Mouse (Mus musculus) hindbrain, embryonic 13.5 days (tissue): ENCODE results near the gene 1700020L24Rik. TPM values are rescaled to one million over a fixed set of nuclear protein-coding genes. Genes with fewer than 3 reads are reported as not detected.
A peak's percentile ranks its signal among the peaks of the same experiment; 100 is the strongest.

ENCODE experiments used
- ATAC-seq: fragments of 200-750 bp; cut with Nextera tagmentation; 2 replicates; pipeline ENCODE4 v1.8.0; 2017; ENCODE audit warnings: moderate TSS enrichment; ENCODE audit not compliant: low FRiP score
- H3K27ac ChIP-seq: fragments of 300-500 bp; sonication (generic); 2 replicates; pipeline ENCODE4 v1.5.1; 2015; ENCODE audit warnings: inconsistent platforms, mild to moderate bottlenecking, moderate library complexity
- H3K27me3 ChIP-seq: fragments of 300-500 bp; sonication (generic); 2 replicates; pipeline ENCODE4 v1.6.1; 2015; ENCODE audit warnings: mild to moderate bottlenecking, inconsistent platforms
- H3K36me3 ChIP-seq: fragments of 300-500 bp; sonication (generic); 2 replicates; pipeline ENCODE4 v1.6.1; 2015; ENCODE audit warnings: mild to moderate bottlenecking, inconsistent platforms
- H3K4me1 ChIP-seq: fragments of 300-500 bp; sonication (generic); replicated peaks from 2 replicates; pipeline ENCODE4 v1.6.1; 2015; ENCODE audit warnings: inconsistent platforms
- H3K4me2 ChIP-seq: fragments of 300-500 bp; sonication (generic); 2 replicates; pipeline ENCODE4 v1.6.1; 2015; ENCODE audit warnings: inconsistent platforms, mild to moderate bottlenecking, moderate library complexity
- H3K4me3 ChIP-seq: fragments of 300-500 bp; sonication (generic); 2 replicates; pipeline ENCODE4 v1.5.1; 2015; ENCODE audit warnings: mild to moderate bottlenecking, inconsistent platforms
- H3K9ac ChIP-seq: fragments of 300-500 bp; sonication (generic); 2 replicates; pipeline ENCODE4 v1.6.1; 2015; ENCODE audit warnings: mild to moderate bottlenecking, inconsistent platforms
- H3K9me3 ChIP-seq: fragments of 300-500 bp; sonication (generic); 2 replicates; pipeline ENCODE4 v1.6.1; 2016; ENCODE audit warnings: inconsistent platforms
- WGBS: fragments of 180-500 bp; shearing (Covaris S2); methylation state at CpG from one replicate; pipeline ENCODE4 v1.1.7; 2015; 5-methylcytosine and 5-hydroxymethylcytosine counted together
- polyA plus RNA-seq: library from polyadenylated mRNA; unstranded; fragments of >200 nt; fragmentation: Nextera tagmentation; extraction: Ambion mirVana; gene quantifications from 2 replicates; pipeline ENCODE4 v1.2.1, GENCODE M21; 2015

1700020L24Rik gene
- polyA plus RNA-seq, result 0.48 TPM in 1 of 2 replicates, not detected in the other

DNA sequence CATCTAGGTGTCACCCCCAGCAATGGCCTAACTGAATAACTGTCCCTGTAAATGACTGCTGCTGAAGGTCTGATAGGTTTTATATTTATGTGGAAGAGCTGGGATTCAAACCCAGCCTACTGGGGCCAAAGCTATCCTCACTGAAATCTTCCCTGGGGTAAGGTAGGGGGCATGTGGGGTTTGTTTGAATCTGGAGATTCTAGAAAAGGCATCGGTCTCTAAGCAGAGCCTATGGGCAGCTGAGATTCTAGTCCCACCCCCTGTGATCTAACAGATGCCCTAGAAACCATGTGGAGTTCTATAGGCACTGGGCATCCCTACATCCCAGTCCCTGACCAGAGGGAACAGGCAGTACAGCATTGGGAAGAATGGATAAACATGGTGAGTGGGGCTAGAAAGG lies at the start of gene 1700020L24Rik:
1700020L24Rik (plus strand) TSS at position 301 of the 400 bp plus-strand sequence.
- no peak within 1 kb of the TSS for H3K27ac ChIP-seq
- ATAC-seq, result no peak
- H3K4me2 ChIP-seq, result no peak within 1 kb of the TSS
- H3K4me3 ChIP-seq, result no peak within 1 kb of the TSS
- H3K4me1 ChIP-seq, result peaks cover 8% of the 10 kb centered on the region
- peaks cover 36% of the 10 kb centered on the region for H3K27me3 ChIP-seq
- H3K9ac ChIP-seq, result no peak within 1 kb of the TSS
- 89% methylated on average over 1 of the region's 1 CpGs for WGBS
- no peaks in the 10 kb centered on the region for H3K9me3 ChIP-seq
- H3K36me3 ChIP-seq, result no peaks in the 10 kb centered on the region

DNA sequence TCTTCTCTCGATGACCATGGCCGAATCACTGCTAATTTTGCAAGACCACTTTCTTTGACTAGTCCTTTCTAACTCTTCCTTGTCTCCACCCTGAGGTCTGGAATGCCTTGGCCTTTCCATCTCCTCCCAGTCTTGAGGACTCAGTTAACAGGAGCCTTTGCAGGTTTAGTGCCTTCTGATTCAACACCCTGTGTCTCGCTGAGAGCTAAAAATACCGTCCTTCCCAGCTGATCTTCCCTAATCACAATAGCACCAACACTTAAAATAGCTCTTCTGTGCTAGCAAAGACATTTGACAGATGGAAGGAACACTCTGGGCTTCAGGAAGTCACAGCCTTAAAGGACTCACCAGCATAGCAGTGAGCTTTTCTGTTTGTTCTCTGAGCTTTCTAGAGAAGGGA lies 44.4 kb upstream of the 1700020L24Rik start:
- WGBS, result 93% methylated on average over 4 of the region's 4 CpGs
- peaks cover 52% of the 10 kb centered on the region for H3K36me3 ChIP-seq
- H3K27ac ChIP-seq, result no peak overlapping the region
- no peak for ATAC-seq
- peaks cover 12% of the 10 kb centered on the region for H3K4me1 ChIP-seq
- no peaks in the 10 kb centered on the region for H3K27me3 ChIP-seq
- H3K4me2 ChIP-seq, result no peak overlapping the region
- no peaks in the 10 kb centered on the region for H3K9me3 ChIP-seq
- H3K4me3 ChIP-seq, result no peak overlapping the region
- H3K9ac ChIP-seq, result no peak overlapping the region

DNA sequence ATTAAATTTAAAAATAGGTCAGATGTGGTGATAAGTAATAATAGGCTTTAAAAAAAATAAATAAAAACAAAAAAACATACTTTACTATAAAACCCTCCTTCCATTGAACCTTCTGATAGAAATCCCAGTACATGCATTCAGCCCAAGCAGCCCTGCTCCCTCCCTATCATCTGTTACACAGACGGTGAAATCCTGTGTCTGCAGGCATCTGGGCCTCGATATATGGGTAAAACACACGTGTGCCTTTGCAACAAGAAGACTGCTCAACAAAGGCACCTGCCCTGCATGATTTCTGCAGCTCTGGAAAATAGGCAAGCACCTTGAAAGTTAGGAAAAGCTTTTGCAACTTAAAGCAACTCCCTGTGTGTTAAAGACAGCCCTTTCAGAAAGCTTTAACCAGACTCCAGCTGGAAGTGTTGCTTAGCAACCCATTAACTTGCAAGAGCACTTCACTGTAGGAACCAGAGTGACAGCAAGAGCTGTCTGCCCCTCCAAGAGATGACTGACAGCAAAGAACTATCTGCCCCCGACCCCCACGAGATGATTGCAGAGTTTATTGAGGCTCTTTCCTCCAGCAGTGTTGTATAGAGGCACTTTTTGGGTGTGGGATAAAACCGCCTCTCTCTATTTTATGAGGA lies 42.6 kb upstream of the 1700020L24Rik start:
- Histone ChIP-seq H3K9ac (no peak overlapping the region), H3K4me2 (no peak overlapping the region), H3K27me3 (no peaks in the 10 kb centered on the region), H3K36me3 (peaks cover 57% of the 10 kb centered on the region), H3K27ac (no peak overlapping the region), H3K4me3 (no peak overlapping the region), H3K9me3 (no peaks in the 10 kb centered on the region), H3K4me1 (peaks cover 12% of the 10 kb centered on the region)
- 18% methylated on average over 6 of the region's 6 CpGs for WGBS
- no peak for ATAC-seq

DNA sequence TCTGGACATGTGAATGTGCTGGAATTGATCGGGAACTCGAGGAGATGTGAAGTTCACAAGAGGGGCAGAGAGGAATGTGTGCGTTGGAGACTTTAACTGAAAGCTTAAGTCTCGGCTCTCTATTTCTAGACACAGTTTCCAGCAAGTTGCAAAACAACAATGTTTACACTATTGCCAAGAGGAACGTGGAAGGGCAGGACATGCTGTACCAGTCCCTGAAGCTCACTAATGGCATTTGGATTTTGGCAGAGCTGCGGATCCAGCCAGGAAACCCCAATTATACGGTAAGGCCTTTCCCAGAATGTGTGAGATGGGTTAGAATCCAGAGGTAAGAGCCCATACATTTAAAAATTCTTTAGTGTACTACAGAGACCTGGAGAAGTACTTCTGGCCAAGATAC lies 39.9 kb upstream of the 1700020L24Rik start:
- Histone ChIP-seq H3K4me2 (no peak overlapping the region), H3K36me3 (peaks cover 45% of the 10 kb centered on the region), H3K4me3 (no peak overlapping the region), H3K4me1 (peaks cover 12% of the 10 kb centered on the region), H3K9me3 (no peaks in the 10 kb centered on the region), H3K27ac (no peak overlapping the region), H3K27me3 (no peaks in the 10 kb centered on the region), H3K9ac (no peak overlapping the region)
- no peak for ATAC-seq
- 93% methylated on average over 7 of the region's 7 CpGs for WGBS

DNA sequence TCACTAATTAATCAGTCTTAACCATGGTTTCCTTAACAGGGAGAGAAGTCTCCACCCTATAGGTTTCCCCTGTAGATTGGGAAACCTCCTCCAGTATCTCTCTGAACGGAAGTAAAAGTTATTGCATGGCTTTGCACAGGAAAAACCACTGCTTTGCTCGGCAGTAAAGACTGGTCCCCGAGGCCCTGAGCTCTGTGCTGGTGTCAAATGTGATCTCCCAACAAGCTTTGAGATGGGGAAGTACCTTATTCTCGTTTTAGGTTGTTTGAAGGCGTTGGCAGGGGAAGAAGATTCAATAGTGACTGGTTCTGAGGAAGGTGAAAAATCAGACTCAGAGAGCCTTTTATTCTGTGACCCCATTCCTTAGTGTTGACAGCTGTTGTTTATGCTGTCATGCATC lies 38.8 kb upstream of the 1700020L24Rik start:
- no peak overlapping the region for H3K27ac ChIP-seq
- H3K4me1 ChIP-seq, result peaks cover 12% of the 10 kb centered on the region
- H3K36me3 ChIP-seq, result peaks cover 49% of the 10 kb centered on the region
- 80% methylated on average over 5 of the region's 5 CpGs for WGBS
- no peak overlapping the region for H3K9ac ChIP-seq
- no peak overlapping the region for H3K4me3 ChIP-seq
- H3K27me3 ChIP-seq, result no peaks in the 10 kb centered on the region
- no peak for ATAC-seq
- no peaks in the 10 kb centered on the region for H3K9me3 ChIP-seq
- no peak overlapping the region for H3K4me2 ChIP-seq

DNA sequence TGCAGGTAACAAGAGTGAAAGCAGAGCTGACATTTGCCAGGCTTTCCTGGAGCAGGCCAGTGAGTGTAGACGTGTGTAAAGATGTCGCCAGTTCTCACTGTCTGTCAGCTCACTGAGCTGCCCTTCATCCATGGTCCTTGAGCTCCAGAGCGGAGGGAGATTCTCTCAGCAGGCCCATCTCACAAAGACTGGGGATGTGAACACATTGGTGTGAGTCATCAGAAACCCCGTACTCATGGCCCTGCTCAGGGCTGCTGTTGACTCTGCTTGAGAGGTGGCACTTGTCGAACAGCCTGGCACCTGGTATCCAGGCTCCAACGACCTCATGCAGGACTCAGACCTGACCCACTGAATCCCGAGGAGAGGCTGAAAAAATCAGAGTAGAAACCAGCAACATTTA lies 33.7 kb upstream of the 1700020L24Rik start:
- H3K36me3 ChIP-seq, result peaks cover 37% of the 10 kb centered on the region
- WGBS, result 86% methylated on average over 7 of the region's 7 CpGs
- no peak overlapping the region for H3K27ac ChIP-seq
- no peak overlapping the region for H3K4me3 ChIP-seq
- no peak for ATAC-seq
- no peak overlapping the region for H3K4me2 ChIP-seq
- H3K27me3 ChIP-seq, result no peaks in the 10 kb centered on the region
- H3K9me3 ChIP-seq, result no peaks in the 10 kb centered on the region
- H3K4me1 ChIP-seq, result peaks cover under 1% of the 10 kb centered on the region; the same call in 1 of the 2 replicates
- H3K9ac ChIP-seq, result no peak overlapping the region

DNA sequence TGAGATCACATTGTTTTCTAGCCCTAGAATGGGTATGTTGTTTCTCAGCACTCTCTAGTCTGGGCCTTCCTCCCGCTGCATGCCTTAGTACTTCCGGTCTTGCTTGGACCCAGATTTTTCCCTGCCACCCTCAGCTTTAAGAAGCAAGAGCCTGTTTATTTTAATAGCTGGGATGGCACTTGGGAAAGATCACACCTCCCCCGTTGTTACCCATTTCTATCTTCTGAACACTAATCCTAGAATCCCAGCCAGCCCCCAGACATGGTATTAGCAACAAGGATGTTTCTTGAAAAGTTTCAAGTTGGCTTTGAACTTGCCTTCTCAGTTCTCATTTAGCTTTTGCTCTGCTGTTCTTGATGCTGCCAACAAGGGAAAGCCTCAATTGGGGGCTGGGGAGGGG lies 31.1 kb upstream of the 1700020L24Rik start:
- Histone ChIP-seq H3K9me3 (no peaks in the 10 kb centered on the region), H3K4me1 (peaks cover 22% of the 10 kb centered on the region), H3K9ac (no peak overlapping the region), H3K4me3 (no peak overlapping the region), H3K36me3 (peaks cover 26% of the 10 kb centered on the region), H3K27ac (no peak overlapping the region), H3K27me3 (no peaks in the 10 kb centered on the region), H3K4me2 (no peak overlapping the region)
- no peak for ATAC-seq
- 74% methylated on average over 3 of the region's 3 CpGs for WGBS

DNA sequence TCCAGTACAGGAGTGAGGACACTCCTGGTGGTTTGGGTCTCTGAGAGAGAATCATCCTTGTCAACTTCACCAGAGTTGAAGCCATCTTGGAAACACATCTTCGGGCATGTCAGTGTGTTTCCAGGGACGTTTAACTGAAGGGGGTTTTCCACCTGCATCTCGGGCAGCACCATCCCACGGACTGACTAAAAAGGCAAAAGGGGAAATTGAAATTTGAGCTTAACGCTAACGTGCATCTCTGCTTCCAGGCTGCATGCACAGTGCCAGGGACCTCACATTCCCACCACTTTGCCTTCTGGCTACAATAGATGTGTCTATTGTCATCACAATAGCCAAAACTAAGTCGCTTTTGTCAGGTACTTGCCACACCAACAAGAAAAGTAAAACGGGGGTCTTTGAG lies 29.2 kb upstream of the 1700020L24Rik start:
- Histone ChIP-seq H3K27me3 (no peaks in the 10 kb centered on the region), H3K36me3 (peaks cover 14% of the 10 kb centered on the region), H3K9ac (no peak overlapping the region), H3K4me1 (peaks cover 31% of the 10 kb centered on the region), H3K9me3 (no peaks in the 10 kb centered on the region), H3K4me3 (no peak overlapping the region), H3K4me2 (no peak overlapping the region), H3K27ac (no peak overlapping the region)
- WGBS, result 36% methylated on average over 8 of the region's 8 CpGs
- ATAC-seq, result no peak

DNA sequence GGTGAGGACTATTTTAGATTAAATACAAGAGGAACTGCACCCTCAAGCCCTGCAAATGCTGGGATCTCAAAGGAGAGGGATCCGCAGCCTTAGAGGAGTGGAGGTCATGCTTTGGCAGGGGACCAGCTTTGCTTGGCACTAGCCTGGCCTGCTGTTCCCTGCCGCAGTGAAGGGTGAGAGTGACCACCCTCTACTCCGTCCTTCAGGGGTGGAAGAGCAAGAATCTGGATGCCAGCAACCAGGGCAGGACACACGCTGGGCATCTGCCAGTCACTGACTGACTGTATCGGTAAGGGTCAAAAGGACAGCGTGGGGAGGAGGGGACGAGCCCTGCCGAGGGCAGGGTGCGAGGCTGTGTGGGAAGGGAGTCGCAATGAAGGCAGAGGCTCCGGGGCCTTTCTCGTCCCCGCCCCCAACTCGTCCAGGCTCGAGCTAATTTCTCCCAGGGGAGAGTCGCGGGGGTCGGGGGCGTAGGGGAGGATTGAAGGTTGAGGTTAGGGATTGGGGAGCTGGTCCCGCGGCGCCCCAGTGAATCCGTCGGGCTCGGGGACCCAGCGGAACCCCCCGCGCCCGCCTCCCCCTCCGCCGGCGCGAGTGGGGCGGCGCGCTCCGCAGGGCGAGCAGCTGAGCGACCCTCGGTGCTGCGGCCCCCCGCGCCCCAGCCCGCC lies 28.3 kb upstream of the 1700020L24Rik start, which contains the start of gene Rasl10b:
Rasl10b (plus strand) TSS at position 51 of the 668 bp plus-strand sequence.
- peak within 1 kb of the TSS; percentile 70 for H3K27ac ChIP-seq
- under 1% methylated on average over 36 of the region's 44 CpGs for WGBS

DNA sequence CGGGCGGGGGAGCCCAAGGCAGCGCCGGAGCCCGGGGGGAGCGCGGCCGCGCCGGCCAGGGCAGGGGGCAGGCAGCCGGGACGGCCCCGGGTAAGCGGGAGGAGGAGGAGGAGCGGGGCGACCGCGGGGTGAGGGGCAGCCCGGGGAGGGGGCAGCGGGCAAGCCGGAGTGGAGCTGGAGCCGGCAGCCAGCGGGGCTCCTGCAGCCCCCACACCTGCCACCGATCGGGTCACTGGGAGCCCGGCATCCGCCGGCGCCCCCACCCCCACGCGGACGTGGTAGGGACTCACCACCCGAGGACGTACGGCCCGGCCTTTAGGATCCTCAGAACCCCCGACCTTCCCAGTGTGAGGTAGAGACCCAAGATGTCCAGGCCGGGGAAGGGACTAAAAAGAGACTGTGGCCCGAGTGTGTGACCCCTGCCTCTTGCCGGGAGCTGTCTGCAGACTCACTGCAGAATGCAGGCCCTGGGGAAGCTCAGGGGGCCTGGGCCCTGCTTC lies 27.6 kb upstream of the 1700020L24Rik start:
- Histone ChIP-seq H3K4me2 (peak overlapping the region; percentile 78), H3K9ac (peak overlapping the region; percentile 96), H3K27ac (peak overlapping the region; percentile 70), H3K27me3 (no peaks in the 10 kb centered on the region), H3K36me3 (no peaks in the 10 kb centered on the region; the same call in 1 of the 2 replicates), H3K4me1 (peaks cover 31% of the 10 kb centered on the region), H3K4me3 (peak overlapping the region; percentile 91), H3K9me3 (no peaks in the 10 kb centered on the region)
- ATAC-seq, result peak; percentile 71
- 0% methylated on average over 26 of the region's 40 CpGs for WGBS

More for the DNA sequence above, 28.3 kb upstream of the 1700020L24Rik start, which contains the start of gene Rasl10b:
- Histone ChIP-seq H3K4me1 (peaks cover 31% of the 10 kb centered on the region), H3K36me3 (peaks cover 5% of the 10 kb centered on the region), H3K27me3 (no peaks in the 10 kb centered on the region), H3K9me3 (no peaks in the 10 kb centered on the region), H3K4me3 (peak within 1 kb of the TSS; percentile 91), H3K4me2 (peak within 1 kb of the TSS; percentile 78), H3K9ac (peak within 1 kb of the TSS; percentile 96)
- peak; percentile 87 for ATAC-seq

DNA sequence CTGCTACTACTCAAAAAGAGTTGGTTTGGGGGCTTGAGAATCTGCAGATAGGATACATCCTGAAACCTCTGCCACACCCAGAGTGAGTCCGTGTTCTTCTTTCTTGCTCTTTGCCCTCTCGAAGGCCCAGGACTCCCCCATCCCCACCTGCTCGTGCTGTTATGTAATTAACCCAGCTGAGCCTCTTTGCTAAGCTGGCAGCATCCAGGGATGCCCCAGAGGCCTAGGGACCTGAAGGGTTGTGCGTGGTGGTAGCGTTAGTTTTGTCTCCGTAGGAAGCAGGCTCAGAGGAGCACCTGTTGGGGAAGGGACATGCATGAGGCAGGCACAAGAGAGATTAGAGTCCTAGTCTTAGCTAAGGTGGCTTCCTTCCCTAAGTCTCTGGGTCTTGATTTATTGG lies 27.0 kb upstream of the 1700020L24Rik start:
- H3K9me3 ChIP-seq, result no peaks in the 10 kb centered on the region
- ATAC-seq, result 0 out of 2 replicates have a peak, but pooled peaks have one; percentile 9
- H3K27me3 ChIP-seq, result no peaks in the 10 kb centered on the region
- peaks cover 31% of the 10 kb centered on the region for H3K4me1 ChIP-seq
- peak overlapping the region; percentile 78 for H3K4me2 ChIP-seq
- H3K9ac ChIP-seq, result peak overlapping the region; percentile 96
- 17% methylated on average over 6 of the region's 6 CpGs for WGBS
- H3K36me3 ChIP-seq, result no peaks in the 10 kb centered on the region; the same call in 1 of the 2 replicates
- H3K4me3 ChIP-seq, result peak overlapping the region; percentile 91
- no peak overlapping the region for H3K27ac ChIP-seq

DNA sequence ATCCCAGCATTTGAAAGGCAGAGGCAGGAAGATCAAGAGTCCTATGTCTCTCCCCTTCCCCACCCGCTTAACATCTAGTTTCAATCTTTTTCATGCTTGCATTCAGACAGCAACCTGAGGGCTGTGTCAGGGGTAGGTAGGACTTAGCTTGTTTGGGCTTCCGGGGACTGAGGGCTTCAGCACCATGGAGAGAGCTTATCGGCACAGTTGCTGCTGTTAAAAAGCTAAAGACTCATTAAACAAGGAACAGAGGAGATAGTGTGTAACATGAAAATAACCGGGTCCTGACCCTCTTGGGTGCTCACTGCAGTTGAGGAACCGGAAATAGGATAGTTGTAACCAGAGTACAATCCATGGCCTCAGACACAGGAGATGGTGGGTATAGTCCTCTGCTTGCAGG lies 20.4 kb upstream of the 1700020L24Rik start:
- H3K9me3 ChIP-seq, result no peaks in the 10 kb centered on the region
- H3K36me3 ChIP-seq, result no peaks in the 10 kb centered on the region; the same call in 1 of the 2 replicates
- 23% methylated on average over 5 of the region's 5 CpGs for WGBS
- ATAC-seq, result no peak
- no peak overlapping the region for H3K27ac ChIP-seq
- no peak overlapping the region for H3K4me2 ChIP-seq
- peaks cover 19% of the 10 kb centered on the region for H3K4me1 ChIP-seq
- peaks cover 53% of the 10 kb centered on the region for H3K27me3 ChIP-seq
- no peak overlapping the region for H3K4me3 ChIP-seq
- H3K9ac ChIP-seq, result no peak overlapping the region
